Mouse (Mus musculus): ENCODE measurements around the gene Acap2.

DNA sequence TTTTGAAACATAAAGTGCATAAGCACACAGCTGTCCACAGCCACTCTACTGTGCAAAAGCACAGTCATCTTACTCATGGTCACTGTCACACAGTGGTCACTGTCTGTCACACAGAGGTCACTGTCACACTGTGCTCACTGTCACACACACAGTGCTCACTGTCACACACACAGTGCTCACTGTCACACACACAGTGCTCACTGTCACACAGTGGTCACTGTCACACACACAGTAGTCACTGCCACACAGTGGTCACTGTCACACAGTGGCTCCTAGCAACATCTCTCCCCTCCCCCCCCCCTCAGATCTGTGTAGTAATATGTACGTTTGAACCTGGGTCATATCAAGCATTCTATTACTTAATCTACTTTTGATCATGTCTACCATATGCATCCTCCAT is 13.9 kb downstream of the Acap2 start:
- TF ChIP-seq EP300 (optimal IDR thresholded peaks at IDR 0.05) (no peak), CTCF (IDR thresholded peaks at IDR 0.05; ENCODE audit: low read depth) (no peak)
